Mouse (Mus musculus): Measurements from ENCODE around the gene Trex1. TPM values are rescaled to one million over a fixed set of nuclear protein-coding genes. Genes with fewer than 3 reads are reported as not detected.
A peak's percentile ranks its signal among the peaks of the same experiment; 100 is the strongest.

Trex1 gene
- total RNA-seq, 2 experiments from 2014 or later, result 19.7 to 23.4 TPM

DNA sequence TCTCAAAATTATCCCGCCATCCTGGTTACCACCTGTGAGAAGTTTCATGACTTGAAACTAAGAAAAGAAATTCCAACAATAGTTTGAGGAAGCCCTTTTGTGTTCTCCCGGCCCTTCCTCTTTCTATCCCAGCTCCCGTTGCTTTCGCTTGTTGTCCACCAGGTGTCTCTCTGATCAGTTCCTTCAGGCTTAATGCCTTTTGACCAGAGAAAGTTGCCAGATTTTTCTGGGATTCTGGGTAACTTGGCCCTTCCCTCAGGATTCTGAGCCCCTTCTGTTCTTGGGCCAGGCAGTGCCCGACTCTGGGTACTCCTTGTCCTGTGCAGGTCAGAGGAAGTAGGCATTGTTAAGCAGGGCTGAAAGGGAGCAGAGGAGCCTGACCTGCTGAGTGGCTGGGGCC lies 28.5 kb upstream of the Trex1 start:
- DNase-seq, result peak; percentile 51 to 62

DNA sequence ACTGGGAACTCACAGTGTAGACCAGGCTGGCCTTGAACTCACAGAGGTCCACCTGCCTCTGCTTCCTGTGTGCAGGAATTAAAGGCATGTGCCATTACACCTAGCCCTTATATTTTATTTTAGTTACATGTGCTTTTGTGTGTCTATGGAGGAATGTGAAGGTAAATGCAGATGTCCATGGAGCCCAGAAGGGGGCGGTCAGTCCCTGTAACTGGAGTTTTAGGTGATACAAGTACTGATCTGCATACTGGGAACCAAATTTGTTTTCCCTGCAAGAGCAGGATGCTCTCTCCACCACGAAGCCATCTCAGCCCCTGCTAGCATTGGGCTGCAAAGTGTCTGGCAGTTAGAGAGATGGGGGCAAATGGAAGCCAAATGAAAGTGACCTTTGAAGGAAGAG lies 25.4 kb upstream of the Trex1 start:
- no peak for DNase-seq

DNA sequence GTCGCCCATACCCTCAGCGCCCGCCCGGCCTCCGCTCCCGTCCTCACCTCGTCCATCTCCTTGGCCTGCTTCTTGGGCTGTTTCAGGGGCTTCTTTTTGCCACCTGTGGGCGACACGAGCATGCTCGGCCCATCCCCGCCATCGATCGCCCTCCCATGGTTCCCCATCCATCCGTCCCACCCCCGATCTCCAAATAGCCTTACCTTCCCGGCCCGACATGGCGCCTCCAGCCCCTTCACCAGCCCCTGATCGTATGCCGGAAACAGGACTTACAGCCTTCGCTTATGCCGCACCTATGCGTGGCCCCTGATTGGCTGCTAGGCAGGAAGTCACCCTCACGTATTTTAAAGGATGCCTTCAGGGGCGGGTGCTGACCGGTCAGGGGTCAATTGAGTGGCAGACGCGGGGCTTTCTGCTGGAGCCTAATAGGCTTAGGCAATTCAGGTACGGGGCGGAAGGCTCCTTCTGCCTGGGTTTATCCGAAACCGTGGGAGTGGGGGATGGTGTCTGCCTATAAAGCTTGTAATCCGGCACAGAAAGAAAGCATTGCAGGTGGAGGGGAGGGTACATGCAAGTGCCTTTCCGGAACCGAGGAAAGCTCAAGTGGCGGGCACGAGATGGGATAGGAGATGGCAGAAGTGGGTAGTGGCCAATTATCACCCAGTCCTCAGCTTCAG lies 22.7 kb upstream of the Trex1 start, which contains the start of the genes Ccdc51 and Tma7:
Gene Ccdc51 (plus strand): TSS at position 370 of the 677 bp plus-strand sequence.
Gene Tma7 (minus strand): TSS at position 464 of the 677 bp plus-strand sequence.
- peak; percentile 91 for DNase-seq

DNA sequence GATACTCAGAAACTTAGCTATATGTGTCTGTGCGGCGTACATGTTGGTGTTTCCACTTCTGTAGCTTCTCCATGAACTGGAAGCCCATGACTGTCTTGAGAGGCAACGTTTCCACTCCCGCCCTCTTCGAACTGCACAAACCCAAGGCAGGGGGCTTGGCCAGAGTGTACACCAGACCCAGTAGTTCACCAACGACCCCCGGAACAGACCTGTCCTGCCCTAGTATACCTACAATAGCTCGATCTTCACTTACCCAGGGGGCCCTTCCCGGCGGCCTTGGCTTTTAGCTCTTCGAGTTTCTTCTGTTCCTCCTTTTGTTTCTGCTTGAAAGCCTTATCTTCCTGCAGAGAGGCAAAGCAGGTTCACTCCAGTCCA lies 22.2 kb upstream of the Trex1 start:
- no peak for DNase-seq

GRCm38 (mm10) chr9:109080516-109080915 lies 21.0 kb upstream of the Trex1 start:
- DNase-seq, result no peak

- DNase-seq, result peak; percentile 97
Observed at GRCm38 (mm10) chr9:109073661-109074573, 14.4 kb upstream of the Trex1 start, which contains the start of gene Atrip. Gene Atrip, minus strand, starts transcription at chr9:109074124.

GRCm38 (mm10) chr9:109068095-109068735 lies 8.7 kb upstream of the Trex1 start:
- no peak for DNase-seq

DNA sequence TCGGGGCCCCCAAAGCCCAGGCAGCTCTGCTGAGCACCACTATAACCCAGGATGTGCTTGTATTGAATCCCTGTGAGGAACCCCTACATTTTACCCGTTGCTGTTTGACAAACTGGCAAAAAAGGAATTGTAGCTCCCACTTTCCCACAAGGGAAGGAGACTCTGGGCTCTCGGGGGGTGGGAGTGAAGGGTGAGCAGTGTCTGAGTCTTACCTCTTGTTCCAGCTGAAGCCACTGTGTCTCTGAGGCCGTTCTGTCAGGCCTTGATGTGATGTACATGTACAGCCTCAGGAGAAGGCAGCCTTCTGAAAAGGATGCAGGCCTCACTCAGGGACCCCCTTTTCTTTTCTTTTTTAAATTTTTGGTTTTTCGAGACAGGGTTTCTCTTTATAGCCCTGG lies 1.4 kb upstream of the Trex1 start:
- DNase-seq, result no peak

GRCm38 (mm10) chr9:109060184-109060897 lies 807 bp upstream of the Trex1 start:
- no peak for DNase-seq

- no peak for DNase-seq
Observed at GRCm38 (mm10) chr9:109058006-109058765, 1.3 kb downstream of the Trex1 start.

DNA sequence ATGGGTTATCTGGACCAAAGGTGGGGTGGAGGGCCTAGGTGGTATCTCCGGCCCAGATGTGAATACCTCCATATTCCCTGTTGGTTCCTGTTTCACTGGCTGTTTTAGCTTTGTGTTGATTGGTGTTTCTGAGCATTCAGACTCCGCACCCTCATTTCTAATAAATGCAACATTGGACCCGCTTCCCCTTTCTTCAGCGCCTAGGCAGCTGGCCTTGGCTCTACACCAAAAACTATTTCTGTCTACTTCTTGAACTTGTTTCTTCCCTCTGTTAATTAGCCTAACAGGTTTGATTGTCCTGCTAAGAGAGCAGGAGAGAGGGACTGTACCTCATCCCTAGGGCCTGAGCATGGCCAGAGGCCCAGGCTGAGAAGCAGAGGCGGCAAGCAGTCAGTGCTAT lies 2.0 kb downstream of the Trex1 start:
- DNase-seq, result no peak

GRCm38 (mm10) chr9:109056916-109057315 lies 2.6 kb downstream of the Trex1 start:
- DNase-seq, result no peak

GRCm38 (mm10) chr9:109056081-109056690 lies 3.3 kb downstream of the Trex1 start:
- DNase-seq, result no peak

GRCm38 (mm10) chr9:109055271-109056030 lies 4.1 kb downstream of the Trex1 start:
- no peak for DNase-seq

DNA sequence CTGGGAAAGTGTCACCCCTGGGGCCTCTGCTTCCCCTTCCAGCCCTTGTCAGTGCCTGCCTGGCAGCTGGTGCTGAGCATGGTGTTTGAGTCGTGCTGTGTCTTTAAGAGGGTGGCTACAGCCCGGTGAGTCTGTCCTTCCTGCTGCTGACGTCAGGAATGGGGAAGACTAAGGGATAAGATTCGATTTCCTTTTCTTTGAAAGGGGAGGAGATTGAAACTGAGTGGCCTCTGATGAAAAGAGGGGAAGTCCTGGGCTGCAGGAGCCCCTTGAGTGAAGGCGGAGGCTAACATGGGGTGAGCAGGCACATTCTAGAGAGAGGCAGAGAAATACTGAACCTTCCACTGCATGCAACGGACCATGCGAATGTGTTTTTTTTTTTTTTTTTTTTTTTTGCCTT lies 4.8 kb downstream of the Trex1 start:
- peak; percentile 78 to 81 for DNase-seq

GRCm38 (mm10) chr9:109053851-109054250 lies 5.7 kb downstream of the Trex1 start:
- DNase-seq, result no peak

- DNase-seq, result no peak
Observed at GRCm38 (mm10) chr9:109053366-109053765, 6.2 kb downstream of the Trex1 start.

- DNase-seq, result no peak
Observed at GRCm38 (mm10) chr9:109052490-109053260, 6.9 kb downstream of the Trex1 start.
